Mouse (Mus musculus) spleen, postnatal 36 days (tissue): Measurements from ENCODE around the gene Dthd1.

Experiments used
- DNase-seq, 2 experiments: peaks; one replicate each; pipeline ENCODE4 v3.0.0; 2022; ENCODE audit warnings: low spot score in 2 of 2, mixed read lengths in 1 of 2

Gene Dthd1

DNA sequence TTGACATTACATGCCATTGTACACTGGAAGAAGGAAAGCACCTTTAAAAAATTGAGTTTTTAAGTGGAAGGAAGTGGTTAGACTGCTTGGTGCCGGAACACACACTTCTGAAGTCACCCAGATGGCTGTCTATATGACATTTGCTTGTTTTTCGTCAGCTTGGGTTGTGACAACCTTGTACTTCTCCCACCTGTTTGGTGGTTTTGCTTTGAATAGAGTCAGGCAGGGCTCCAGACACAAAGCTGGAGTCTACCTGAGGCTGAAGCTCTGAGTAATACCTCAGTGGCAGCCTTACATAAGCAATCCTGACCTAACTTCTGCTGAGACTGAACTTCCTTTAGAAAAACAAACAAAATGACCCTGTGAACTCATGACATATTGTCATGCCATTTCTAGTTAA is 44.7 kb downstream of the Dthd1 start:
- peak; percentile 61 to 69 for DNase-seq

DNA sequence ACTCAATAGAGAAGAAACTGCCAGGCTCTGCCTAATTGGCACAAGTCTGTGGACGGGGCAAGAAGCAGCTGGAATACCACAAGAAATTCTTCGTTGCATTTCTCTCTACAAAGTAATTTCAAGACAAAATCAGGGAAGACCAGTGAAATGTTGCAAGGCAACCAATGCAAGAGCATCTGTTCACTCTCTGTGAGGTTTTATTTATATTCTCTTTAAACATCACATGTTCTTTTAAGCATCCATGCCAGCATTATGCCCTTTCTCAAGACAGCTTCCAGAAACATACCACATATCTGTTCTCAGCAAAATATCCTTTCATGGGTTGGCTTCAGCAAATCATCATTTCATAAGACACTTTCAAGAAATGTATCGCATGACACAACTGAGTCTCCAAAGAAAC is 50.7 kb downstream of the Dthd1 start:
- DNase-seq = no peak

DNA sequence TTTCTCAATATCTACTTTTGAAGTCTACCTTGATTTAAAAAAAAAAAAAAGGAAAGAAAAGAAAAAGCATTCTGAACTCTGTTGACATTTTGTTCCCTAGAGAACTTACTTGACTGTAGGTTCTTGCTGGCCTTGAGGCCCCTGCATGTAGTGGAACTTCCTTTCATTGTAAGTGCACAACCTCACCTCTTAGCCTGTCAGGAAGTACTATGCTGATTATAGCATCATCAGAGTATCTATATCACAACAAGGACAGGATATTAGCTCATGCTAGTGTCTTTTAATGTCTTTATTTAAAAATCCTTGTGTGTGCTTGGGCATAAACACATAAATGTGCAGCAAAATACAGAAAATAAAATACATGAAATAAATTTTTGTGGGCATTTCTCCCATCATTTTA is 53.4 kb downstream of the Dthd1 start:
- no peak for DNase-seq

DNA sequence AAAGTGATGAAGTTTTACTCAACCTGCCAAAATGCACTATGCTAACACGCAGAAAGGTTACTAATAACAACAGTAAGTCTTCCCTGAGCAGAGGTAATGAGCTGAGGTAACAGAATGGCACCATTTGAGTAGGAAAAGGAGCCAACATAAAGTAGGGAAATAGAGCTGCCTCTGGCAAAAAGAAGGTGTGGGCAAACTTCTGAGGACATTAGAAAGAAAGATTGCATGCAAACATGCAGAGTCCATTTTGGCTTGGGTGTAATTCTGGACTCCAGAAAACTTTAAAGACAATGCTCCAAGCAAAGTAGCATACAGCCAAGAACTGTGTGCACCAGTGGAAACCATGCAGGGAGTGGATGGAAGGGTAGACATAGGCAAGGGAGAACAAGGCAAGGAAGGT is 65.9 kb downstream of the Dthd1 start:
- no peak for DNase-seq

DNA sequence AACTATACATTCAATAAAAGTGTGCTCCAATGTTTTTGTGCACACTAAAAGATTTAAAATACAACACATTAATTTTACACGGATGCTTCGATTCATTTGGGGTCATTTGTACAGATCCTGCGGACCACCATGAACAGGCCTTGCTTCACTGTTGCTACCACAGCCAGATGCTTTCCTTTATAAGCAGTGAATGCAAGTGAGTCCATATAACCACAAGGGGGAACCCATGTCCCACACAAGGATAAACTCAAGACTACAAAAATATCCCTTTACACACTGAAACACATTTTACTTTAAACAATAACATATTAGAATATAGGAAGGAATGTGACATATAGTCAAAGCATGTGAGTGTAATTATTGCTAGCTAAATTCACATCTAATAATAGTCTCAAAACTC is 81.7 kb downstream of the Dthd1 start:
- peak; percentile 29 to 47 for DNase-seq

DNA sequence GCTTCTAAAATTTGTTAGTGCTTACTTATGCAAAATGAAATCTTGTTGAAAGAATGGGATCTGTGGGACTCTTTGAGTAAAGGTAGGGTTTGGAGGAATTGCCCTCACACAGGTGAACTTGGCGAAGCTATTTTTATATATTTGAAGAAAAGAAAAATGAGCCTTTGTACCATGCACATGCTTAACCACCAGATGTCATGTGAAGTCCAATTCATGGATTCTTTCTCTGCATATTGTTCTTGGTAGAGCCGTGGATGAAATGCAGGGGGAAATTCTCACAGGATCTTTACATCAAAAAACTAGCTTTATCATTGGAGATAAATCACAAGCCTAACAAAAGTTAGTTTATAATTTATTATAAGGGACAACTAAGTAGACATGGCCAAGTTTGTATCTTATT is 93.3 kb downstream of the Dthd1 start:
- no peak for DNase-seq

DNA sequence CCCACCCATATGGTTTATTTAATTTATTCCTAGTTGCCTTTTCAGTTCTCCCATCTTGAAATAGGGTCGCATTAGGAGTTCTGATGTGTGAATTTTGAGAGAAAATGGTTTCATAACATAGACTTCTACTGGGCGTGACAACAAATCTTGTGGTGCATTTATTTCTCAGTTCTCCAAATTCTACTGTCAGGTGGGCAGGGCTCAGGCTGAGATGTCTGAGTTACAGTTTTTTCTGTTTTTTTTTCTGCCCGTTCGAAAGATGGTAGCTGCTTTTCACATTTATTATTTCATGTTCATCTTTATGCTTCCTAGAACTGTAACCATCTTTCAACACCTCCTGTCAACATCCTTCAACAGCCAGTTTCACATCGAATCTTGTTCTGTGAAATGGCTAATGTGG is 95.5 kb downstream of the Dthd1 start:
- DNase-seq = peak; percentile 46 to 52

DNA sequence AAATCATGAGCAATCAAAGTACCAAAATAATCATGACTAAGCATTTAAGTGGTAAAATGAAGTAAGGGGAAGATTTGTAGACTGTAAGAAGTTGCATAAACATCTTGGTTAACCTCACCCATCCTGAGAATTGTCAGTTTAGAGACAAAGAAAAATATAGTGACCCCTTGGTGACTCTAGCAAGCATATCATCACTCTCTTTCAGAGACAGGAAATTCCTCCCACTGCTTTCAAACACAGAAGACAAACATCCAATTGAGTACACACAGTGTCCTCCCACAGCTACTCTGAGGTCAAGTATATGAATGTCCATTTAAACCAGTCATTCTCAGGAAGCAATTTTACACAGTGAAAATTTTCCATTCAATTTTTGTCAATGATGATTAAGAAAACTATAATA is 111.0 kb downstream of the Dthd1 start:
- DNase-seq = no peak
